Mouse (Mus musculus) adrenal gland, postnatal 10 days (tissue): ENCODE results near the gene Mettl22. TPM values are rescaled to one million over a fixed set of nuclear protein-coding genes. Genes with fewer than 3 reads are reported as not detected.

Source experiments
- DNase-seq: peaks from one replicate; pipeline ENCODE4 v3.0.0; 2021; ENCODE audit warnings: mixed read lengths
- total RNA-seq, 2 experiments: library from RNA; stranded (reverse); gene quantifications; 2 replicates each; pipeline ENCODE4 v1.2.3; 2021

Gene Mettl22
- total RNA-seq, 2 experiments from 2014 or later, result 16.4 to 33.0 TPM

DNA sequence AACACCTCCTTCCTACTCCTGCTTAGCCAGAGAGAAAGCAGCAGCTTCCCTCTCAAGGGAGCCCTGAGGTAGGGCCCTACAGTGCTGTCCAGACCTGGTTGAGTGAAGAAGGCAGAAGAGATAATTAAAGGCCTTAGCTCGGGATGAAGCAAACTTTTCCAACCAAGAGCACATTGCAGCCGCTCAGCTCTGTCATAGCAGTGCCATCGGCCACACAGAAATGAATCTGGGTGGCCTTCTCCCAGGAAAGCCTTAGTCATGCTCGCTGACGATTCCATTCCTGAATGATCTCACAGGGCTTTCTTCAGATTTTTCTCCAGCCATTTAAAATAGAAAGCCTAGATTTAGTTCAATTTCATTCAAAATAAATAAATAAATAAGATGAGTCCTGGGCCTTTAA, 39.3 kb downstream of the Mettl22 start:
- no peak for DNase-seq

DNA sequence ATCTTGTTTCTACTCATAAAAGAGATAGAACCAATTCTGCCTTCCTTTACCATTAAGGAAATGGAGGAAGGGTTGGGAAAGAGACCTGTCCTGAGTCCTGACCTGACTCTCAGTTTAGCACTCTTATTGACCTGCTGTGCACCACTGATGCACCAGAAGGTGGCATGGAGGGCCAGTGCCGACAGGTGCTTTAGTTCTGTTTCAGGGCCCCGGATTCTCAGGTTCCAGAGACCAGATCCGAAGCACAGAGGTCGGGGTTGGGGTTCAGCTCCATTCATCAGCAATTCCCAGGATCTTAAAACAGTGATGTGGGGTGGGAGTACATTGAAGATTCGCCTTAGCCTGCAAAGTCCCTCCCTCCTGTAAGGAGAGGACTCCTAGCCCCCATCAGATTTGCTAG, 42.2 kb downstream of the Mettl22 start:
- no peak for DNase-seq

- peak; percentile 96 for DNase-seq
Measured at GRCm38 (mm10) chr16:8513236-8513906, 42.8 kb downstream of the Mettl22 start, which contains the start of gene Abat. Gene Abat (plus strand): TSS chr16:8513429.

DNA sequence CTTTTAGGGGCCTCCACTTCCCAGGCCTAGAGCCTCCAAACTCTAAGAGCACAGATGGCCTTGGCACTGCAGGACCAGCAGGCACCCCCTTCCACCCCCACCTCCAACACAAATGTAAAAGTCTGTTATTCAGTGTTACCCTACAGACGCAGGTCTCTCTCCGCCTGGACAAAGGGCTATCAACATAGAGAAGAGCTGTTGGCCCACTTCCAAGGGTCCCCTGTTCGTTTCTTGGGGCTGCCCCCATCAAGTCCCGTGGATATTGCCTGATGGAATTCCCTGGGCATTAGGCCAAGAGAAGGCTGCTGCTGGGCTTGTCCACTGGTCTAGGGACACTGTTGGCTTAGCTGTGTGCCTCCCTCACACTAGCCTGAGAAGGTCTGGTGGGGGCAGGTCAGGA, 43.6 kb downstream of the Mettl22 start:
- DNase-seq, result peak; percentile 34

DNA sequence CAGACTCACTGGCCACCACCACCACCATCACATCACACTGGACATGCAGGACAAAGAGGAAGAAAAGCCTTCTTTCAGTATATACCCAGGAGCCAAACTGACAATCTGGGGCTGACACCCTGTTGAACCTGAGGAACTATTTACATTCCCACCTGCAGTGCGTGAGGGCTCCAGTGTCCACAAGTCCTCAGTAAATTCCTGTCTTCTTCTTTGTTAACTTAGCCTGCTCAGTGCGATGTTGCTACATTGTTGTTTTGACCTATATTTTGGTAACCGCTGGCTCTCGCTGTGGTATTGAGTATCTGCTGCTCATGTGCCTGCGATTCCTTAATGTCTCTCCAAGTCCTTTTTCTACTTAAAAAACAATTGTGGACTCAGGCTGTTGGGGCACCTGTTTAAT, 49.9 kb downstream of the Mettl22 start:
- no peak for DNase-seq

- DNase-seq, result no peak
Measured at GRCm38 (mm10) chr16:8521322-8521721, 50.7 kb downstream of the Mettl22 start.

- DNase-seq, result peak; percentile 32
Measured at GRCm38 (mm10) chr16:8523480-8524144, 53.0 kb downstream of the Mettl22 start.

GRCm38 (mm10) chr16:8524163-8524847, 53.7 kb downstream of the Mettl22 start:
- DNase-seq, result no peak

DNA sequence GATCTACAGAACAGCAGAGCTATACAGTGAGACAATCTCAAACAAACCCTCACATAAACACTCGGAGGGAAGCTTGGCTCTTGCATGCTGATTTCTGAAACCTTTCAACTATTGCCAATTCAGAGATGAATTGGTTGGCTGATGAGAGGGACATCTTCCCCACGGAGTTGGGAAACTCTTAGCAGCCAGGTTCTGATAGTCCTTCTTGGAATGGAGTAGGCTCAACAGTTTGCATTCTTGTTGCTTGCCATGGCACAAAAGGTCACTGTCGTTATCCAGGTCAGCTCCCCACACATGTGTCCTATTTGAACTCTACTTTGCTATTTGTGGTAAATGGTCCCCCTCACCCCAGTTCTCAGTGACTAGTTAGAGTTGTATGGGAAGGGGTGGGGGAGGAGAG, 54.7 kb downstream of the Mettl22 start:
- no peak for DNase-seq

DNA sequence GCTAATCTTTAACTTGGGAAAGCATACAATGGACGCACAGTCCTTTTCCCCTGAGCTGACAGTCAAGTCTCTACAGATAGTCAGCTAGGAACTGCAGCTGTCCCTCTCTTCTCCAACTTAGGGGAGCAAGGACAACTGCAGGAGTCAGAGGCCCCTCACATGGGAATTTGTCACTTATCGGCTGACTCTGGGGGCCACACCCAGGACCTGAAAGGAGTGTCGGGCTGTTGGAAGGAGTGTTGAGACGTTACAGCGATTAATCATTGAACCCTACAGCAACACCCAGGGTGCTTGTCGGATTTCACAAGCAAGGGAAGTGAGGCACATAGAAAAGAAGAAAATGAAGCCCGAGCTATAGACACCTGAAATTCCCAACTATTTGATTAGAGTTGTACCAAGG, 55.3 kb downstream of the Mettl22 start:
- DNase-seq, result no peak

- DNase-seq, result no peak
Measured at GRCm38 (mm10) chr16:8529389-8529788, 58.8 kb downstream of the Mettl22 start.

- no peak for DNase-seq
Measured at GRCm38 (mm10) chr16:8530018-8530417, 59.4 kb downstream of the Mettl22 start.

DNA sequence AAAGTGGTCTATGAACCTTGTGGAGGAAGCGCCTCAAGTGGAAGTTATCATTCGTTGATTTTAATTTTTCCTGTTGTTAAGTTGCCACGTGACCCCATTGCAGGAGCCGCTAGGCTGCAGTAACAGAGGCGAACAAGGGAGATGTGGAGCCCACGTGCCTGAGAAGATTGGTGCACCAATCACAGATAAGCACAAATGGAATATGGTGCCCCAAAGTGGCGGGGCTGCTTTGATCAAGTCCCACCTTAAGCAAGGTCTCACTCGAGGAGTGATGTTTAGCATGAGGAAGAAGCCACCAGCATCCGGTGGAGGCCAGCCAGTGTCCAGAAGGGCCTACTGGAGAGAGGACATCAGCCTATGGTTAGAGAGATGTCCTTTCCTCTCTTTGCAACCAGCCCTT, 61.9 kb downstream of the Mettl22 start:
- no peak for DNase-seq

DNA sequence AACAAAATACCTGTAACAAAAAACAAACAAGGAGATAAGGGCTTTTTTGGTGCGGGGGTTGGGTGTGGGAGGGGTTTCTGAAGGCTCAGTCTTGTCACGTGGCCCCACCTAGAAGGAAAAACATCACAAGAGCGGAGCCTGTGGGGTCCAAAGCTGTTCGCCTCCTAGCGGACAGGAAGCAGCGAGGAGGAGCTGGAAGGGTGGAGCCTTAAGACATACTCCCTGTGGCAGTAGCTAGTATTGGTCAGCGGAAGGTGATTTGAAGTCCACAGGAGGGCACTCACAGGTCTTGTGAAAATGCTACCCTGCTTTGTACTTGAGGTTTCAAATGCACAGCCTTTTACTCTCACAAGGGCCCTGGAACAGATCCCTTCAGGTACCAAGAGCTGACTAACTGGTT, 62.3 kb downstream of the Mettl22 start:
- DNase-seq, result no peak

DNA sequence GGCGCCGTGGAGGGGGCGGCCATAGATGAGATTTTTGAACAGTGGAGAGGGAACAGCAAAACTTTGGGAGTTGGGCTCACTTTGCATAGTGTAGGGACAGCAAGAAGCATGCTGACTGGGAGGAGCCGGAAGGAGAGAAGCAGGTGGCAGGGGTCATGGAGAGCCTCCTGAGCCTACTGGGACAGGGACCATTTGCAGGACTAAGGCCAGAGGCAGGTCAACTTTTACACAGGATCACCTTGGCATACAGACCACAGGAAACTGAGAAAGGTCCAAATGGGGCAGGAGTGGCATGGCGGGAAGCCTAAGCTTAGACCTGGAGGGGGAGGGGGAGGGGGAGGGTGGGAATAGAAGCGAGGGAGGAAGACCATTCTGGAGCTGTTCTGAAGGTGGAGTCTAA, 62.9 kb downstream of the Mettl22 start:
- DNase-seq, result no peak

DNA sequence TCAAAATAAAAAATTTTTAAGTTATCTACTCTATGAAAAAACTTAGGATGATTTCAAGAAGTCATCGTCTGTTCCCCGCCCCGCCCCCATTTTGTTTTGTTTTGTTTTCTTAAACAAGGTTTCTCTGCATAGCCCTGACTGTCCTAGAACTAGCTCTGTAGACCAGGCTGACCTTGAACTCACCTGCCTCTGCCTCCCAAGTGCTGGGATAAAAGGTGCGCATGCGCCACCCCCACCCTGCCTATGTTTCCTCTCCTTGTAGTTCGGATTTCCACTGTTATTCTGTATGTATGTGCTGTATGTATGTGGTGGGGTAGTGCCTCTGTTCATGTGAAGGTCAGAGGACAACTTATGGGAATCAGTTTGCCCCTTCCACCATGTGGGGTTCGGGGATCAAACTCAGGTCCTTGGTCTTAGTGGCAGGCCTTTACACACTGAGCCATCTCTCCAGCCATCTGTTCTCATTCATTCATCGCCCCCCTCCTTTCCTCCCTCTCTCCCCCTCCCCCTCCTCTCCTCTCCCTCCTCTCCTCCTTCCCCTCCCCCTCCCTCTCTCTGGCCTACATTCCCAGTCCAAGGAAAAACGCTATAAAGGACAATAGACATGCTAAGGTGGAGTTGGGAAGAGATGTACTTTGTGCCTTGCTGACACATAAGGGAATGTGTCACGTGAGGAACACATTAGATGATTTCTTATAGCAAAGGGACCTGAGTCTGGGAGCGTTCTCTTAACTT, 64.0 kb downstream of the Mettl22 start:
- no peak for DNase-seq

DNA sequence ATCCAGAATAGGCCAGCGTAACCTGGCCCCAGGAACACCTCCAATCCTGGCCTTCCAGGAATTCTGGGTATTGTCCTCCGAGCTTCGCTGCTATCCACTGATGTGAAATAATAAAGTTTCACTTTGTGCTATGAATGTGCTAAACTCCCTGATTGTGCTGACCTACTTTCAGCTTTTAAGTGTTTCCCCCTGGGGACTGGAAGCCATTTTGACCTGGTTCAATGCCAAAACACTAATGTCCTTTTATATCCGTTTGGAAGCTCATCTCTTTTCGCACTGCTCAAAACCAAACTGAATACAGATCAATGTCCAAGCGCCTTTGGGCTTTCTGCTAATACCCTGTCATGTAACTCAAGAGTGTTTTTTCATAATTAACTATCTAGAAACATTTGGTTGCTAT, 64.8 kb downstream of the Mettl22 start:
- DNase-seq, result no peak

DNA sequence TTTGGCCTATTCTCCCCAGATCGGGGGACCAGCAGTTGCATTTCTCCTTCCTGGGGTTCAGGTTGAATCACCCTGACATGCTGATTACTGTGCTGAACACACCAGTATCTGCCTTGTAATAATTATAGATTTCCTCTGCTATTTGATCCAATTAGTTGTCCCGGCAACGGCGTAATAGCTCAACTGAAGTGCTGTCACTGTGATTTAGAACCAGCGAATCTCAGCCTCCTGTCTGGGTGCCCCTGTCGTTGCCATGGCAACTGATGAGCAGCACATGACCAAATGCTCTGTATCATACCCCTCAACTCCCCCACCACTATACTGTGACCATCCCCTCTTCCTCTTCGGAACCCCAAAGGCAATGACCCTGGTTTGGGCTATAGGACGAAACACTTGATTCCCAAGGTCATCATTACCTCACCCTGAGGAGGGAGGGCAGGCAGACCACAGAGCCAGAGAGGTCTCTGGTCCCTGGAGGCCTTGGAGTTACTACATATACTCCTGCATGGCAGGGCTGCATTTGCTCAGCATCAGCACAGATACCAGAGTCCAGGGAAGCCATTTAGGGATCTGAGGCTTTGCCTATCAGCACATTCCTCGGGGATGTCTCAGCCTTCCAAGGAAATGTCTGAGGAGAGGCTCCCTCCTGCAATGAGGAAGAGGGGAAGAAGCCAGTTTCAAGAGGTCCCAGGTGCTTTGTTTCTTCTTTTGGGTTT, 68.7 kb downstream of the Mettl22 start:
- DNase-seq, result no peak
